Mouse (Mus musculus) telencephalon, adult 2 months (tissue): Measurements from ENCODE around the gene Cd59a.

Experiments
- DNase-seq: peaks from one replicate; pipeline ENCODE4 v3.0.0-alpha.2; 2011; ENCODE audit warnings: low read depth, low spot score

The Cd59a gene

GRCm38 (mm10) chr2:104135920-104136319, 40.3 kb downstream of the Cd59a start:
- DNase-seq = no peak

DNA sequence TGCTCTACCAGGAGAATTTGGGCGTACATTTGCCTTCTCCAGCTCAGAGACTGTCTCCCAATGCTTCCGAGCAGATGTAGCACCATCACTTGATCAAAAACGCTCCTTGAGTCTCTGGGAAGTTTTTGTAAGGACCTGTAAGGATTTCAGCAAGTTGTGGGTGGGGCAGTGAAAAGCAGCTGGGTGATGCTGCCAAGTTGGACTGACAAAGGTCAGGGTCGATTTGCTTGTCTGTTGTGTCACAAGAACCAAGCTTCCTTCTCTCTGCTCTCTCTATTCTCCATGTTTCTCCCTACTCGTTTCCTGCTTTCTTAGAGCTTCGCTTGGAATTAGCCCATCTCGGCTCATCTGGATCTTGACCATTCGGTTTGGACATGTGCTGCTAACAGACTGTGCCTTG, 46.5 kb downstream of the Cd59a start:
- DNase-seq = no peak

- no peak for DNase-seq
Observed at GRCm38 (mm10) chr2:104144004-104144403, 48.4 kb downstream of the Cd59a start.

- DNase-seq = peak; percentile 24
Observed at GRCm38 (mm10) chr2:104145983-104146382, 50.4 kb downstream of the Cd59a start.

GRCm38 (mm10) chr2:104147910-104148561, 52.4 kb downstream of the Cd59a start:
- no peak for DNase-seq

GRCm38 (mm10) chr2:104150608-104151397, 55.2 kb downstream of the Cd59a start:
- no peak for DNase-seq

DNA sequence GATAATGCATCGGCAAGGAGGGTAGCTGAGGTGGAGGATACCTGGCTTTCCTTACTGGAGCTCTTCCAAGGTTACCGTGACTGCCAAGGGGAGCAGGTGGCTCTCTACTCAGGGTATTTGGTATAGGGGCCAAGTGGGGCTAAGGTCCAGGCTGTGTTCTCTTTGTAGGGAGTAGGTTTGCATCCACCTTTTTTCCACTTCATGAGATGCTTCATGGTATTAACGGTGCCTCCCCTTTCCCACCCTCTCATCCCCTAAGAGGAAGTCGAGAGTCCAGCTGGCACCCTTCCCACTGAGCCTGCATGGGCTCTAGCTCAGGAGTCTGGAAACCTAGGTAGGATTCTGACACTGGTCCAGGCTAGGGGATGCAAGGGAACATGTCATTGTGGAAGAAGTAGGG, 57.7 kb downstream of the Cd59a start:
- DNase-seq = no peak

DNA sequence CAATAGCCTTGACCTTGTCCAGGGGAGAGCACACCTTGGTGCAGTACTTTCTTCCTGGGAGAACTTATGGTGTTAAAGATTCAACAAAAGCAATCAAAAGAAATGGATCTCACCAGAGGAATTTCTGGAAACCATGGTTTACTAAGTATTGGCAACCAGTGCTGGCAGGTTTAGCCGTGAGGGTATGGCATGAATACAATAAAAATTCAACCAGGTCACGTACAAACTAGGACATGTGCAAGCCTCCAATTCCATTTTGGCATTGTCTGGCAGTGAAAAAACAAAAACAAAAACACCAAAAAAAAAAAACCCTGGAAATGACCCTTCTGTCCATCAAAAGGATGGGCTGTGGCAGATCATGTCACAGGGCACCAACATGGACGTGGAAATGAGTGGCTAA, 58.3 kb downstream of the Cd59a start:
- no peak for DNase-seq

GRCm38 (mm10) chr2:104157831-104158230, 62.2 kb downstream of the Cd59a start:
- DNase-seq = no peak

DNA sequence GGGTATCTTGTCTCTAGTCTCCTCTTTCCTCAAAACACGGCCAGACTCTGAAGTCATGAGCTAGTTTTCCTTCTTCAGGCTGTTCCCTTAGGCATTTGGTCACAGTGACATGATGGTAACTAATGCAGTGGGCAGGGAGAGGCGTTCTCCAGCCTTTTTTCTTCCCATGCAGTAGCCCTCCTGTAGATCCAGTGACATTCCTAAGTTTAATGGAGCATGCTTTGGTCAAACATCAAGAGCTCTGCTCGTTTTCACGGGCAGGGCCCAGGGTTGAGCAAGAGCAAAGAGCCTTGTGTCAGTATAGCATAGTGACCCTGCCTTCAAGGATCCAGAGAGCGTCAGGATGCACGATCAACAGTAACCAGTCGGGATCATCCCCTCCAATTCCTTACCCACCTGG, 67.8 kb downstream of the Cd59a start:
- no peak for DNase-seq

GRCm38 (mm10) chr2:104163978-104164487, 68.4 kb downstream of the Cd59a start:
- no peak for DNase-seq
